Mouse (Mus musculus): ENCODE measurements at regions not wholly inside any gene's neighbourhood (a gene's known extent, or its start where the extent isn't known, plus 50 kb on each side); places are given as distances from the start of the nearest gene placed in this dataset.
"Not testable (repeated sequence)": the region's sequence is repeated elsewhere in the genome, so short reads cannot be mapped to it uniquely, and the experiment has no call there.

DNA sequence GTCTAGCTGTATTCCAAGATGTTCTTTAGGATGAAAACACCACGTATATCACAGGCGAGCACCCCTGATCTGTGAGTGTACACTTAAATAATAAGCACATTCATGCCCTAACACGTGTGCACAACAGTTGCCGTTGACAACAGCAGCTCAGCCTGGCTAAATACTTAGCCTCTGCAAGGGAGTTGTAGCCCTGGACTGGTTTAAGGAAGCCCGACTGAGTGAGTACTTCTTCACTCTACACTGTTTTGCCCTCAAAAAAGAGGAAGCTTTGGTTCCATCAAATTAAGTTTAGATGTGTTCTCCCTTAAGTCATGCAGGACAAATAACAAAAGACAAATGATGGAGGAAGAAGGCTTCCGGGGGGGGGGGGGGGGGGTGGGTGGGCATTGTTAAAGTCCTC, 208.0 kb upstream of the Rhobtb1 start:
- in situ Hi-C loops (cut with MboI; ENCODE audit: unreplicated experiment in 2 of 2) = no loop called here

DNA sequence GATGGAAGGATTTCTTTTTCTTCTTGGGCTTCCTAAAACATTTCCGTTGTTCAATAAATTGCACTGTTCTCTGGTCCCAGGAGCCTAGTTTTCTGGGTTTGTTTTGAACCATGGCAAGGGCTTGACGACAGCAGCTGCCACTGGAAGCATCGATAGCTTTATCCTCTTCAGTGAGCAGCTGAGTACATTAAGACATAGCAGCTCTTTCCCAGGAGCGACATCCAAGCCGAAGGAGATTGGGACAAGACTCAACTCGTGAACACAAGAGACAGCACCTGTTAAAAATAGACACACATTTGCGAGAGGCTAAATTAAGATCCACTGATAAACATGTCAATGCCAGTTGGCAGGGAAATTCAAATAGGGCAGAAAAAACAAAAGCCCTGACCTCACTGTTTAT, 194.7 kb upstream of the Rhobtb1 start:
- in situ Hi-C loops (cut with MboI; ENCODE audit: unreplicated experiment in 2 of 2) = no loop called here

DNA sequence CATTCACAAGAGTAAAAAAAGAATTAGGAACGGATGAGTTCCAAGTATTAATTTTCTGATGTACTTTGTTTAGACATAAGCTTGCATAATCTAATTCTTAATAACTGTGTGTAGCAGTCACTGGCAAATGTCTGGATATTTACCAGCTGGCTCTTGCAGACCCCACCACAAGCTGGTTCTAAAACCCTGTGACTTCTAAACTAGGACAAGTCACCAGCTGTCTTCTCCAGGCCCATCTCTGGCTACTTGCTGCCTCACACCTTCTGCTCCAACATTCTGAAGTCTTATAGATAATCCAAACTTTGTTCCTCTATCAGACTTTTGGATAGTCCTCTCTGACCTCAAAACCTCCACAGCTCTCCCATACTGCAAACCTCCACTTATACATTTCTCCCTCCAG, 189.9 kb upstream of the Rhobtb1 start:
- in situ Hi-C loops (cut with MboI; ENCODE audit: unreplicated experiment in 2 of 2) = no loop called here

DNA sequence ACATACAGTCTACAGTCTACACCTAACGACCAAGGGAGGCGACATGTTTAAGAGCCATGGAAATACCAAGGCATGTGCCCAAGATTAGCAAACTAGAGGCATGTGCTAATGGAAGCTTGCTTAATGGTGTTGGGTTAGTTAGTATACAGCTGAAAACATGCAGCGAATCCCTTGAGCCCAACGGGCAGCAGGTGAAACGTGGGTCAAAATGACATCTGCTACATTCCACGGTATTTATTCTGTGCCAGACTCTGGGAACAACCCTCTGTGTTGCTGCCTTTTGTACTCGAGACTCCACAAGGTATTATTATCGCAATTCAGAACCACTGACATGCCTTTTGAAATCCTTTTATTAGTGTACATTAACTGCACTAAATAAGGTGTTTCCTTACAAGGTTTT, 188.1 kb upstream of the Rhobtb1 start:
- in situ Hi-C loops (cut with MboI; ENCODE audit: unreplicated experiment in 2 of 2) = no loop called here

DNA sequence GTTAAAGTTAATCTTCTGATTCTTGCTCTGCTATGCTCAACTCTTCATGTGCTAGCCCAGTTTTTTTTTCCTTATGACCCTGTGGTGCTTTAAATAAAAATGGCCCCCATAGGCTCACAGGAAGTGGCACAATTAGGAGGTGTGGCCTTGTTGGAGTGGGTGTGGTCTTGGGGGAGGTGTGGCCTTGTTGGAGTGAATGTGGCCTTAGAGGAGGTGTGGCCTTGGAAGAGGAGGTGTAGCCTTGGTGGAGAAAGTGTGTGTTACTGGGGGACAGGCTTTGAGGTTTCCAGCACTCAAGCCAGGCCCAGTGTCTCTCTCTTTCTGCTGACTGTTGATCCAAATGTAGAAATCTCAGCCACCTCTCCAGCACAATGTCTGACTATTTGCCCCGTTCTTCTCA, 186.0 kb upstream of the Rhobtb1 start:
- in situ Hi-C loops (cut with MboI; ENCODE audit: unreplicated experiment in 2 of 2) = no loop called here

DNA sequence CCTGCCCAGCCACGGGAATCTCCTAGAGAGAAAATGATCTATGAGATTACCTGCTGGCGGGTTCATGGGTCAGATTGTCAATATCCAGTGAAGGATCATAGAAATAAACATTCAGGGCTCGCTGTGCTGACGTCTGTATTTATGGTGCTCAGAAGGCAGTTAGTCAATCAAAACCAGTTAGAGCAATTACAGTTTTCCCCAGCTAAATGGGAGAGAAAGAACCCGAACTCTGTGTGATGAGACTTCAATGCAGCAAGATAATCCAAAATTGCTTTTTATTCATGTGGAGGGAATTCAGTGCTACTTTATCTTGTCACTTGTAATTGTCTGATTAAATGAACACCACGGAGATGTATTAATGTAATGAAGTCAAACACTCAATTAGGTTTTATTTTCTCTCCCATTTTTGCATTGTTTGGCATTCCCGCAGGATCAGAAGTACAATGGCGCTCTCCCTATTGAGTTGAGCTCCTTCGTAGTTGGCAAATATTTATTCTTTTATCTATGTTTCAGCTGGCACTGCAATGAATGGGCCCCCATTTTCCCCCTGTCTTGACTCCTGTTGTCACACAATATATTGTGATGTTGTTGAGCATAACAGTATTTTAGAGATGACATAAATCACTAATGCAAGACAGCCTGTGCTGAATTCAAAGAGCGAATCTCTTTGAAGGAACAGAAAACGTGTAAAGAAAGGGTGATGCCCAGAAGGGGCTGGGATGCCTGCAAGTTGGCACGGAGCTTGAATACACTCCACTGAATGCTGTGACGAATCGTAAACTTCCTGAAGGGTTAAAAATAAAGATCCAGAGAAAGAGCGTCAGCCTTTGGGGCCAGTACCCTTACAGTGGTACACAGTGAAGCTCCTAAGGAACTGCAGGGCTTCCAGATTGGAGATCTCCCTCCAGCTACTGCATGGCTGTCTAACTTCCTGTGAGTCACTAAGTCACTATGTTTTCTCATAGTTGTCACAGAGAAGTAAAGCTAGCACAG, 183.0 kb upstream of the Rhobtb1 start:
- in situ Hi-C loops (cut with MboI; ENCODE audit: unreplicated experiment in 2 of 2) = no loop called here

DNA sequence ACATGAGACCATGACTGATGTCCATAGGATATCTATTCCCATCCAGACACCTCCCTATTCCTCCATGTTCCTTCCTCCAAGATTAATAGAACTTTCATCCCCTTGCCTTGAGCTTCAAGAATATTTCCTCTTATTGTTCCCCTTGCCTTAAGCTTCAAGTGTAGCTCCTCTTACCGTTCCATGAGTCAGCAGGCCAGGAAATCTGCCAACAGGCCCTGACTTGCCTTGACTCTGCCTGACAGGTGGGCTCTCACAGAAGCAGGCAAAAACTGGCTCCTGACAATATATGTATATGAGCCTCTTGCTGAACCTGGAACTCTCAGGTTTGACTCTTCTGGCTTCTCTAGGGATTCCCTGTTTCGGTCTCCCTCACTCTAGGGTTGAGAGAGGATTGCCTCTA, 180.7 kb upstream of the Rhobtb1 start:
- in situ Hi-C loops (cut with MboI; ENCODE audit: unreplicated experiment in 2 of 2) = no loop called here

DNA sequence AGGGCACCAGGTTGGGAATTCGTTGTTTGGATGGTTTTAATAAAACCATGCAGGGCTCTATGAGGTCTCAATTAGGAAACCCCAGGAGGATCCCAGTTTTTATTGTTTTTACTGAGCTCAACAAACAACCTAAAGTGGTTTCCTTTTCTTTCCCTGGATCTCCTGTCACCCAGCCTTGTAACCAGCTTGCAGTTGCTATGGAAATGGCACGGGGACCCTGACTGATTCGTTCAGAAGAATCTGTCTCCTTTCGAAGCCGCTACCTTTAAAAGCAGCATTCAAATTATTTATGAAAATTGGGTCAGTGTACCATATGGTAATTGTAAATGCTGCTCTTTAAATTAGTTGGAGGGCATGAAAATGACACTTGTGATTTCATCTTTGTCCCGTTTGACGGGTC, 176.5 kb upstream of the Rhobtb1 start:
- in situ Hi-C loops (cut with MboI; ENCODE audit: unreplicated experiment in 2 of 2) = no loop called here

DNA sequence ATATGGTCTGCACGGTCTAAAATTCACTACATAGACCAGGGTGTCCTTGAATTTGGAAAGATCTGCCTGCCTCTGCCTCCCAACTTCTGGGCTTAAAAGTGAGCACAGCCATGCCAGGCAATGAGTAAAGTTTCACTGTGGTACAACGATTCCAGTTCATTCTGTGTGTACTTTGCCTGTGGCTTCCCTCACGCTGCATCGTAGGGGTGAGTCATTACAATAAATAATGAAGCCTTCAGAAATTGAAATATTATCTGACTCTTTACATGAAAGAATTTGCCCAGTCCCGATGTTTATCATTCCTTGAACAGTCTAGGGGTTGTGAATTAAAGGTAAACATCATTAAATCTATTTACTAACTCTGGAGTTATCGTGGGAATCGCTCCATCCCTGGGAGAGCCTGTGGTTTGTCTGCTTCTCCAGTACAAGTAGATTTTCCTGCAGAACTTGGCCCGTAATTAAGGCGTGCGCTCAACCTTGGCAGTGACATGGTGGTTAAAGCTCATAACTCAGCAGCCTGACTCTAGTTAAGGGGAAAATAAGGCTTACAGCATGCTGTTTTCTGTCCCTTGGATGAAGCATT, 174.7 kb upstream of the Rhobtb1 start:
- in situ Hi-C loops (cut with MboI; ENCODE audit: unreplicated experiment in 2 of 2) = no loop called here

DNA sequence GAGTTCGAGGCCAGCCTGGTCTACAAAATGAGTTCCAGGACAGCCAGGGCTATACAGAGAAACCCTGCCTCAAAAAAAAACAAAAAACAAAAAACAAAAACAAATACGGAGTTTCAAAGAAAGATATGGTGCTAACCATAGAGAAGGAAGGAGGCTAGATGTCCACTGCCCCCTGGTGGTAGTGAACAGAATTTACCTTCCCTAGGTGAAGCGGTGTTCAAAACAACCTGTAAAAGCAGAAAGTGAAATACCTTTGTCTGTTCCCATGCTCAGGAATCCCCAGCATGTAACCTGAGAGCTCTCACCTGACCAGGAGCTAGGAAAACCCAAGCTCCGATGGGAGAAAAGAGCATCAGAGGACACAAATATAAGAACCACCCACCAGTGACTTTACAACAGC, 173.1 kb upstream of the Rhobtb1 start:
- in situ Hi-C loops (cut with MboI; ENCODE audit: unreplicated experiment in 2 of 2) = no loop called here

DNA sequence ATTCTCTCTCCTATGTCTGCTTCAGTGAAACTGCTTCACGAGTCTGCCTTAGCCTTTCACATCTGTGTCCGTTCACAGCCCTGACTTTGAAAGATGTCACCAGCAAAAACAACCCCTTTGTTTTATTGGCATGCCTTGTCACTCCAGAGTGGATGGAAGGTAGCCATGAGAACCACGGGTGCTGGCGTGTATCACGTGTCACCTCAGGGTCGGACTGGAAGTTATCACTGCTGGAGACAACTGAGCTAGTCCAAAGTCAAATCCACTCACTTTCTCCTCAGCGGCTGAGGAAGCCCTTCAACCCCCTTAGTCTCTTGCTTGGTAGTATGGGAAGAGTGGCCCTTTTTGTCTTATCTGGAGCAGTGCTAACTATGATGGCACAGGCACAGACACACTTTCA, 171.3 kb upstream of the Rhobtb1 start:
- in situ Hi-C loops (cut with MboI; ENCODE audit: unreplicated experiment in 2 of 2) = no loop called here

DNA sequence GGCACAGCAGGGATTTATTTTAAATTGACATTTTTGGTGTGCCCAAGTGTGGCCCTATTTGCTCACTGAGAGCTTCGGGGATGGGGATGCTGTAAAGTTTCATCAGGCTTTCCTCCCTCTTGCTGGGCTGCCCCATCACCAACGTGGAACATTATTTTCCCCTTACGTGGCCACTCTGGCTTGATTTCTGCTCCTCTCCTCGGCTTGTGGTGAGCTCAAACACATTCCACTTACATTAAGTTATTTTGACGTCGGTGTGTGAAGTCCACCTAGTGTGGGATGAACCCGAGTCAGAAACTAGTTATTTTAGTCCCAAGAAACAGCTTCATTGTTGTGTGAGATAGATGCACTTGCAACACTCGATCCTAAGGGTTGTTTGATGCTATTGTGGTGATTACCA, 168.9 kb upstream of the Rhobtb1 start:
- in situ Hi-C loops (cut with MboI; ENCODE audit: unreplicated experiment in 2 of 2) = no loop called here

DNA sequence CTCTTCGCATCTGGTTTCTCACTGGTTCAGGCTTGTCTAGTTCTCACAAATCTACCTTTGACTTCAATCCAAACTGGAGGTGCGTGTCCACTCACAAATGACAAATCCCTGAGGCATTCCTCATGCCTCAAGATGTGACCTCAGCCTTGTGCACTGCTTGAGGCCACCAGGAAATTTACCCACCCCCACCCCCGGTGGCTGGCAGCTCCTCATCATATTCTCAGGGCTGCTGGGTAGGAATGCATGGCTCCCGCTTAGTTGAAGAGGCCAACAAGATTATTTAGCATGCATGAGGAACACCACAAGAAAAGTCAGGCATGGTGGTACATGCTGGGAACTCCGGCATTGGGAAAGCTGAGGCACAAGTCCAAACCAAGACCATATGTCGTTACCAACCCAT, 160.7 kb upstream of the Rhobtb1 start:
- in situ Hi-C loops (cut with MboI; ENCODE audit: unreplicated experiment in 2 of 2) = no loop called here

DNA sequence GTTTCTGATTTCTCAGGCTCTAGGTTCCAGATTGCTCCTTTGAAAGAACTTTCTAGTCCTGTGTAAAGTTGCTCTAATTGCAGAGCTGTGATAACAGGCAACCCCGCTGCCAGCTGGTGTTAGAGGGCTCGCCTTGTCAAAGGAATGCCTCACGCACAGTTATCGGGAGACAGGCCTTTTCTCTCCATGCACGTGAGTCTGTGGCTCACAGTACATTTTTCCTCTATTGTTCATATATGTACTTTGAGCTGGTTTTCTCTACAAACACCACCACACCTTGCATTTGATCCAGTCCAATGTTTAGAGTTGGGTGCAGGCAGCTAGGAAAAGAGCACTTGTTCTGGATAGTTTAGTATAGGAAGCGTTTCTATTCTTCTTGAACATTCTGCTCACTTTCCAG, 151.6 kb upstream of the Rhobtb1 start:
- in situ Hi-C loops (cut with MboI; ENCODE audit: unreplicated experiment in 2 of 2) = no loop called here

DNA sequence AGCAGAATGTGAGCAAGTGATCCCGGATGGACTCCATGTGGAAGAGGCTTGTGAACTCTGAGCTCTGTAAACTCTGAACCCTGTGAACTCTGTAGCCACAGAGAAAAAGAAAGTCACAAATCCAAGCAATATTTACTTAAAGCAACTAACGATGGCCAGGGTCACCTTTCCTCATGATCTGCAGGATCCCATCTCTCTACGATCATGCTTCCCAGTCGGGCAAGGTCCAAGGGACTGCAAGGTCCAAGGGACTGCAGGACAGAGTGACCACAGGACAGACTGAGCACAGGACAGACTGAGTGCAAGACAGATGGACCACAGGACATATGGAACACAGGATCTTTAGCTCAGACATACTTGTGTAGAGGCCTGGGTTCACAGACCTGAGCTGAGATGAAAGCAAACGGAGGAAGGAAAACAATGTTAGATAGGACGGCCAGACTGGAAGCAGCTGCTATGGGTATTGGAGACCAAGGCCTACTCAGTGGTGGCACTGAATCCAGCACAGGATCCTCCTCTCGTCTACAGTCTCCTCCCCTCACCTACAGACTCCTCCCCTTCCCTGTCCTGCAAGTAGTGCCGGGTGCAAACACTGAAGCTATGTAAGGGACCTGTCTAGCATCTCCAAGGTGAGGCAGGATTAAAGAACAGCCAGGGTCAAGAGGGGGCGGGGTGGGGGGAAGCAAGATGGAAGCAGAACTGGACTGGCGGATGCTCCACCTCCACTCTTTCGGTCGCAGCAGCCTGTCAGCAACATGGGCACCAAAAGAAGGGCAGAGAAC, 149.4 kb upstream of the Rhobtb1 start:
- in situ Hi-C loops (cut with MboI; ENCODE audit: unreplicated experiment in 2 of 2) = no loop called here

DNA sequence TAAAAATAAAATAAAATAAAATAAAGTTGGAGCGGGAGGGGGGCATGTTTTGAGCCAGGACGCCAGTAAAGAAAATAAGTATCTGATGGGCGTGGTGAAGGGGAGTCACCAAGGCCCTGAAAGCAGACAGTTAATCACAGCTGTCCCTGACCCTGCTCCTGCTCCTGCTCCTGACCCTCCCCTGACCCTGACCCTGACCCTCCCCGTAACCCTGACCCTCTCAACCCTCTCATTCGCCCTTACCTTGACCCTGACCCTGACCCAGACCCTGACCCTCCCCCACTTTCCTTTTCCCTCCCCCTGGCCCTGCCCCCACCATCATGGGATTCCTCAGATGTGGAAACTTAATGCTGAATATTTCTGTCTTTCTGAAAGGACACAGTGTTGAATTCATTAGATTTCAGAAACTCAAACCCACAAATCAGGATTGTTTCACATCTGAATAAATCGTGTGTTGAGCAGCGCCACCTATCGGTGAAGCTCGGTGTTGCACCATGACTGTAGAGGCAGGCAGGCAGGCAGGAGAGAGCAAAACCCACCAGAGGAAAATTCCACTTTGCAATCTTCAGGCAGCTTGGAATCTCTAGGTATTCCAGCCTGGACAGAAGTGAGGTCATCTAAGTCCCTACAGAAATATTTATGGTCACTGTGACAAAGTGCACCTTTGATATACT, 145.9 kb upstream of the Rhobtb1 start:
- in situ Hi-C loops (cut with MboI; ENCODE audit: unreplicated experiment in 2 of 2) = no loop called here

DNA sequence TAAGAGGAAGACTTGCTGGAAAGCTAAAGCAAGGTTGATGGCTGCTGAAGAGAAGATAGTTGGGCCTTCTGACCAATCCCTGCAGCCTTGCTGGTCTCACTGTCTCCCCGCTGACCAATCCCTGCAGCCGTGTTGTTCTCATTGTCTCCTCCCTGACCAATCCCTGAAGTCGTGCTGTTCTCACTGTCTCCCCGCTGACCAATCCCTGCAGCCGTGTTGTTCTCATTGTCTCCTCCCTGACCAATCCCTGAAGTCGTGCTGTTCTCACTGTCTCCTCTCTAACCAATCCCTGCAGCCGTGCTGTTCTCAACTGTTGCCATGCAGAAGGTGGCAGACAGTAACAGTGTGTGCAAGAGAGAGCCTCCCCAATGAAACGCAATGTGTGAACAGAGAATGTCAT, 142.6 kb upstream of the Rhobtb1 start:
- in situ Hi-C loops (cut with MboI; ENCODE audit: unreplicated experiment in 2 of 2) = not testable (repeated sequence)

DNA sequence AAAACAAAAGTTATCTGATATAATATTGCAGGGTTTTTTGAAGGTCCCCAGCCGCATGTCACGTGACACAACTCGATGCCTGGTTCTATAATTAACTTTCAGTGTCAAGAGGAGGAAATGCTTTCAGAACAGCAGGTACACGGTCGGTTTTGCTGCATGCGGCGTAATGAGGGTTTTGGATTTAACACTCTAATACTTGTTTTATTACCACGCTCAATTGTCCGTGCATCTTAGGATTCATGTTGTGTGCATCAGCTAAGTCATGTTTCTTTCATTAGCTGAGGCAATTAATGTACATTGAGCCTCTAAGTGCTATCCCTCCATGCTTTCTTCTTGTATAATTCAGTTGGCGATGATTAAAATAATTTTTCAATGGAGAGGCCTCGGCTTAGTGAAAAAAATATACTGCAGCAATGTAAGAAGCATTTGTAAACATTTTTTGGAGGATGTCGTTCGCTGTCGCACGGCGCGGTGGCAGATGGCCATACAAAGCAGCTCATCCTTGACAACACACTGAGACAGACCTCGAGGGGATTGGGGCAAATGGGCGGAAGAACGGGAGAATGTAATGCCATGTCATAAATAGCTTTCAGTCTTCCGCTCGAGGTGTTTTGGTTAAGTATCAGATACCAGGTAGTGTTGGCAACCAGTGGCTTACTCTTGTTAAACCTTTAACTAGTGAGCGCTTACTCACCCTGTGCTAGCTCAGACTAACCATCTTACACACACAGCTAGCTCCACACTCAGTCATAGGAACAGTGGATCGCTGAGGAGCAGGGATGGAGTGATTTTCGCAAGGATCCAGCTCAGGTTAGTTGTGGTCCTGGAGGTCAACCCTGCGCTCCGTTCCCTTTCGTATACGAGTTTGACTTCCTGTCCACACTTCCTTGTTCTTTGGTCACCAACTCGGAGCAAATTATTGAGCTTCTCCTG, 130.2 kb upstream of the Rhobtb1 start:
- in situ Hi-C loops (cut with MboI; ENCODE audit: unreplicated experiment in 2 of 2) = no loop called here

DNA sequence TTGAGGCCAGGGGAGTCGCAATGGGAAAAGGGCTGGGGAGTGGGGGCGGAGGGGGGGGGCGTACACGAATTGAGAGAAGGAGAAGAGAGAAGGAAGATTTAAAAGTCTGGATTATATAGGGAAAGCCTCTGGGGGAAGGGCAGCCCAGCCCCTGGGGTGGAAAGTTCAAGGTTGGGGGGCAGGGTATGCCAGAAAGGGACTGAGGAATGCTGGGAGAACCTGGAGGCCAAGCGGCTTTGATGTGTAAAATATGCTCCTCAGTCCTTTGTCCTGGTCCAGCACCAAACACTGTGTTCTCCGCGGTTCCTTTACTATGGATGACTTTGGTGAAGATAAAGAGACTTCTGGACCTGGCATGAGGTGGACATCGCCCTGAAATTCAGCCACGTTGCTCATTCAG, 117.8 kb upstream of the Rhobtb1 start:
- in situ Hi-C loops (cut with MboI; ENCODE audit: unreplicated experiment in 2 of 2) = no loop called here

Measured in v-Abl transformed pro-B cells (cell line).